9 mouse cellular contexts compared by ENCODE assay signal in genomic region chr7:127773664-127774384, GRCm38 (mm10). TPM values are rescaled to one million over a fixed set of nuclear protein-coding genes. Genes with fewer than 3 reads are reported as not detected.
DNase-seq lines count a peak whose midpoint lies in the region; TF ChIP-seq lines count a peak whose summit lies in the region.
"Had no signal": no experiment of that assay in that cellular context is flagged by ENCODE, and none has a peak within 500 bp of the region (broad histone marks: within the 10 kb centered on the region; RNA-seq: fewer than 3 reads in every experiment).

No protein-coding gene starts in this region.

- H3K27ac ChIP-seq in heart, adult 2 months, result no peak overlapping the region
- no peak overlapping the region for H3K27ac ChIP-seq in ES-Bruce4 (ENCODE audit: insufficient read depth, low read length)

- intact Hi-C loops in heart, adult 2 months (cut with DNase I), result no loop called here
- intact Hi-C loops in heart, postnatal 25 days (cut with DNase I), result no loop called here

- H3K79me2 ChIP-seq in heart, adult 2 months (replicated peaks; ENCODE audit: control insufficient read depth, insufficient read depth, low read length), result 0 out of 2 replicates have a peak, but pooled peaks cover 2% of the 10 kb centered on the region

- no peak for TF ChIP-seq POLR2A in heart, adult 2 months (IDR thresholded peaks at IDR 0.05; ENCODE audit: insufficient read depth, low read depth, low read length)
- TF ChIP-seq POLR2A in ES-Bruce4 (IDR thresholded peaks at IDR 0.05; ENCODE audit: insufficient read depth, low read length), result no peak

- no peak overlapping the region for H3K9ac ChIP-seq in heart, adult 2 months (ENCODE audit: low read depth, low read length)
- no peak overlapping the region for H3K9ac ChIP-seq in ES-Bruce4 (ENCODE audit: low read depth, poor library complexity, severe bottlenecking)

- H3K27me3 ChIP-seq in heart, adult 2 months (ENCODE audit: control insufficient read depth, insufficient read depth, low read length), result no peaks in the 10 kb centered on the region
- H3K27me3 ChIP-seq in ES-Bruce4 (ENCODE audit: control insufficient read depth, insufficient read depth, low read length, poor library complexity, severe bottlenecking), result no peaks in the 10 kb centered on the region

- H3K4me3 ChIP-seq in heart, adult 2 months, result no peak overlapping the region
- no peak overlapping the region for H3K4me3 ChIP-seq in ES-Bruce4 (ENCODE audit: low read depth, low read length)

- peaks cover 4% of the 10 kb centered on the region; the same call in 1 of the 2 replicates for H3K4me1 ChIP-seq in heart, adult 2 months (ENCODE audit: control insufficient read depth, insufficient read depth, low read length)
- no peaks in the 10 kb centered on the region for H3K4me1 ChIP-seq in ES-Bruce4 (ENCODE audit: control insufficient read depth, insufficient read depth, low read length)

- 41% methylated on average over 9 of the region's 9 CpGs for WGBS in heart, adult 2 months

- peak; percentile 53 to 64 for DNase-seq in heart, adult 2 months
- no peak for DNase-seq in heart, postnatal 25 days (ENCODE audit: low spot score)
- peak; percentile 82 for DNase-seq in c-Kit-positive CD71-positive TER-119-negative erythroid progenitor cells, embryonic 14.5 days (ENCODE audit: low read depth)
- DNase-seq in gastrocnemius, adult 18-20 months (ENCODE audit: low spot score), result peak; percentile 53
- peak; percentile 72 to 86 for DNase-seq in kidney, postnatal 36 days
- DNase-seq in lung, postnatal 14 days, result peak; percentile 73
- peak; percentile 49 to 67 for DNase-seq in spleen, postnatal 14 days (ENCODE audit: low spot score in 2 of 2)

- TF ChIP-seq CTCF in heart, adult 2 months (IDR thresholded peaks at IDR 0.05), result peak; percentile 81
- peak; percentile 91 for TF ChIP-seq CTCF in ES-Bruce4 (IDR thresholded peaks at IDR 0.05; ENCODE audit: low read depth, low read length)

- TF ChIP-seq EP300 in heart, adult 2 months (IDR thresholded peaks at IDR 0.05; ENCODE audit: insufficient read depth, low read depth, low read length), result no peak
- TF ChIP-seq EP300 in ES-Bruce4 (IDR thresholded peaks at IDR 0.05; ENCODE audit: insufficient read depth, low read depth, low read length), result no peak

- no peaks in the 10 kb centered on the region for H3K9me3 ChIP-seq in ES-Bruce4 (replicated peaks; ENCODE audit: control insufficient read depth, insufficient read depth, low read length, poor library complexity, severe bottlenecking)

- peaks cover 2% of the 10 kb centered on the region for H3K36me3 ChIP-seq in heart, adult 2 months (ENCODE audit: control insufficient read depth, insufficient read depth, low read length)
- peaks cover 3% of the 10 kb centered on the region for H3K36me3 ChIP-seq in ES-Bruce4 (ENCODE audit: control insufficient read depth, insufficient read depth, low read length, poor library complexity, severe bottlenecking)

RNA-seq across cellular contexts. Expression of gene Setd1a, which starts 2.6 kb away (rescaled TPM):
- total RNA-seq in heart, adult 2 months (2021), result 10 to 100 TPM; 16.3 to 18.5 TPM
- polyA plus RNA-seq in heart, adult 2 months (2012; rRNA removed), result 7.1 and 8.6 TPM in 2 replicates
- 10 to 100 TPM; 18.8 to 21.1 TPM for total RNA-seq in heart, postnatal 25 days (2021)
- 49.1 and 51.7 TPM in 2 replicates for polyA plus RNA-seq in ES-Bruce4 (2011; ENCODE audit: insufficient read depth, insufficient read length, low read depth, missing spikeins)
- total RNA-seq in gastrocnemius, adult 18-20 months (2021), result 10 to 100 TPM; 16.2 to 17.6 TPM

RNA-seq across cellular contexts. Expression of gene Orai3, which starts 4.2 kb away (rescaled TPM):
- total RNA-seq in heart, adult 2 months (2021), result 10 to 100 TPM; 21.9 to 23.5 TPM
- 27.5 and 31.7 TPM in 2 replicates for polyA plus RNA-seq in heart, adult 2 months (2012; rRNA removed)
- 10 to 100 TPM; 16.5 to 19.4 TPM for total RNA-seq in heart, postnatal 25 days (2021)
- polyA plus RNA-seq in ES-Bruce4 (2011; ENCODE audit: insufficient read depth, insufficient read length, low read depth, missing spikeins), result 20.2 and 23.2 TPM in 2 replicates
- 10 to 100 TPM; 11.4 TPM for total RNA-seq in gastrocnemius, adult 18-20 months (2021)

RNA-seq across cellular contexts. Expression of gene Gm49388, which starts 11.6 kb away (rescaled TPM):
- total RNA-seq in heart, adult 2 months (2021), result 1 to 10 TPM; 1.6 to 2.6 TPM
- polyA plus RNA-seq in heart, adult 2 months (2012; rRNA removed), result not detected in 2 replicates
- 1 to 10 TPM; 2.0 to 3.6 TPM for total RNA-seq in heart, postnatal 25 days (2021)
- polyA plus RNA-seq in ES-Bruce4 (2011; ENCODE audit: insufficient read depth, insufficient read length, low read depth, missing spikeins), result not detected in 2 replicates
- total RNA-seq in gastrocnemius, adult 18-20 months (2021), result 1 to 10 TPM in 1 of 2 experiments, under 1 TPM in 1; 0.78 to 2.0 TPM
- polyA plus RNA-seq: lung, embryonic 16.5 days had no signal

RNA-seq across cellular contexts. Expression of gene Hsd3b7, which starts 26.6 kb away (rescaled TPM):
- 10 to 100 TPM in 1 of 2 experiments, 1 to 10 TPM in 1; 9.8 to 12.9 TPM for total RNA-seq in heart, adult 2 months (2021)
- polyA plus RNA-seq in heart, adult 2 months (2012; rRNA removed), result 37.0 and 45.0 TPM in 2 replicates
- total RNA-seq in heart, postnatal 25 days (2021), result 10 to 100 TPM; 15.4 to 16.0 TPM
- 7.9 and 11.2 TPM in 2 replicates for polyA plus RNA-seq in ES-Bruce4 (2011; ENCODE audit: insufficient read depth, insufficient read length, low read depth, missing spikeins)
- 1 to 10 TPM; 4.2 TPM for total RNA-seq in gastrocnemius, adult 18-20 months (2021)

RNA-seq across cellular contexts. Expression of gene Fbxl19, which starts 29.5 kb away (rescaled TPM):
- 1 to 10 TPM; 3.3 to 3.4 TPM for total RNA-seq in heart, adult 2 months (2021)
- polyA plus RNA-seq in heart, adult 2 months (2012; rRNA removed), result 4.1 and 4.8 TPM in 2 replicates
- 1 to 10 TPM; 3.0 to 4.2 TPM for total RNA-seq in heart, postnatal 25 days (2021)
- 55.1 and 58.3 TPM in 2 replicates for polyA plus RNA-seq in ES-Bruce4 (2011; ENCODE audit: insufficient read depth, insufficient read length, low read depth, missing spikeins)
- 1 to 10 TPM; 1.4 to 1.7 TPM for total RNA-seq in gastrocnemius, adult 18-20 months (2021)
